Mouse (Mus musculus) bone marrow, adult 2 months (tissue): ENCODE results near the gene Arhgdia. TPM values are rescaled to one million over a fixed set of nuclear protein-coding genes. Genes with fewer than 3 reads are reported as not detected.

Experiments used
- H3K27ac ChIP-seq: fragments of 200-500 bp; 2 replicates; pipeline ENCODE4 v1.5.1; 2012; ENCODE audit warnings: low read depth, mild to moderate bottlenecking, control low read depth, inconsistent platforms, low read length; ENCODE audit not compliant: control insufficient read depth, poor library complexity, insufficient read depth
- H3K4me1 ChIP-seq: fragments of 200-500 bp; 2 replicates; pipeline ENCODE4 v1.6.1; 2011; ENCODE audit warnings: low read length; ENCODE audit not compliant: control insufficient read depth, insufficient read depth
- H3K4me3 ChIP-seq: fragments of 200-500 bp; replicated peaks from 2 replicates; pipeline ENCODE3; 2011; ENCODE audit warnings: mild to moderate bottlenecking, low read depth, low read length, control low read depth; ENCODE audit not compliant: control insufficient read depth
- CTCF ChIP-seq: fragments of 200-500 bp; IDR thresholded peaks from 2 replicates; pipeline ENCODE4 v1.5.1; 2011; ENCODE audit warnings: low read length, control low read depth; ENCODE audit not compliant: control insufficient read depth, insufficient read depth
- POLR2A ChIP-seq: fragments of 200-500 bp; IDR thresholded peaks from 2 replicates; pipeline ENCODE4 v1.6.1; 2011; ENCODE audit warnings: low read depth, mild to moderate bottlenecking, control low read depth, low read length, borderline replicate concordance; ENCODE audit not compliant: control insufficient read depth
- WGBS: fragments of 180-500 bp; shearing (Covaris S2); methylation state at CpG from one replicate; pipeline ENCODE4 v1.1.7; 2018; 5-methylcytosine and 5-hydroxymethylcytosine counted together
- polyA plus RNA-seq: library from polyadenylated mRNA; stranded (reverse); fragments of >200 nt; gene quantifications from 2 replicates; pipeline ENCODE4 v1.2.4, GENCODE M21; 2011; ENCODE audit warnings: low replicate concordance; ENCODE audit not compliant: missing spikeins, insufficient read depth, insufficient read length

Gene Arhgdia
- 112 and 172 TPM in 2 replicates for polyA plus RNA-seq

GRCm38 (mm10) chr11:120581490-120582267, at the start of gene Arhgdia:
Gene Arhgdia, minus strand, starts transcription at chr11:120581624.
- Histone ChIP-seq H3K27ac (peak within 1 kb of the TSS; percentile 97), H3K4me3 (peak within 1 kb of the TSS; percentile 91), H3K4me1 (peaks cover 4% of the 10 kb centered on the region)
- WGBS = under 1% methylated on average over 68 of the region's 75 CpGs
- TF ChIP-seq POLR2A (peak; percentile 91), CTCF (peak; percentile 23; the same call in 1 of the 2 replicates)

- WGBS = 7% methylated on average over 5 of the region's 5 CpGs
- Histone ChIP-seq H3K27ac (peak overlapping the region; percentile 94), H3K4me1 (peaks cover 12% of the 10 kb centered on the region), H3K4me3 (peak overlapping the region; percentile 86)
- TF ChIP-seq CTCF (no peak), POLR2A (no peak)
Measured at GRCm38 (mm10) chr11:120630401-120630871, 49.0 kb upstream of the Arhgdia start.

- Histone ChIP-seq H3K4me3 (peak overlapping the region; percentile 86), H3K4me1 (peaks cover 16% of the 10 kb centered on the region), H3K27ac (peak overlapping the region; percentile 94)
- TF ChIP-seq POLR2A (no peak), CTCF (no peak)
- WGBS = 0% methylated on average over 7 of the region's 7 CpGs
Measured at GRCm38 (mm10) chr11:120629911-120630310, 48.5 kb upstream of the Arhgdia start.

GRCm38 (mm10) chr11:120629341-120629730, 47.9 kb upstream of the Arhgdia start:
- WGBS = 3% methylated on average over 23 of the region's 23 CpGs
- H3K4me1 ChIP-seq = peaks cover 16% of the 10 kb centered on the region

GRCm38 (mm10) chr11:120628601-120629340, 47.3 kb upstream of the Arhgdia start:
- TF ChIP-seq CTCF = no peak
- no peak for TF ChIP-seq POLR2A
- peak overlapping the region; percentile 94 for H3K27ac ChIP-seq

More at GRCm38 (mm10) chr11:120629341-120629730, 47.9 kb upstream of the Arhgdia start:
- peak; percentile 97; the same call in 1 of the 2 replicates for TF ChIP-seq POLR2A
- TF ChIP-seq CTCF = no peak
- Histone ChIP-seq H3K4me3 (peak overlapping the region; percentile 86), H3K27ac (peak overlapping the region; percentile 94)

GRCm38 (mm10) chr11:120627468-120628300, 46.3 kb upstream of the Arhgdia start:
- TF ChIP-seq CTCF = no peak
- TF ChIP-seq POLR2A = peak; percentile 22; the same call in 1 of the 2 replicates
- Histone ChIP-seq H3K4me3 (peak overlapping the region; percentile 49), H3K4me1 (peaks cover 13% of the 10 kb centered on the region), H3K27ac (peak overlapping the region; percentile 53)
- 11% methylated on average over 22 of the region's 22 CpGs for WGBS

More at GRCm38 (mm10) chr11:120628601-120629340, 47.3 kb upstream of the Arhgdia start:
- peaks cover 15% of the 10 kb centered on the region for H3K4me1 ChIP-seq
- H3K4me3 ChIP-seq = peak overlapping the region; percentile 86
- WGBS = 63% methylated on average over 23 of the region's 23 CpGs

GRCm38 (mm10) chr11:120626785-120627467, 45.5 kb upstream of the Arhgdia start:
- Histone ChIP-seq H3K4me1 (peaks cover 13% of the 10 kb centered on the region), H3K27ac (peak overlapping the region; percentile 53), H3K4me3 (no peak overlapping the region)
- WGBS = 74% methylated on average over 11 of the region's 11 CpGs
- no peak for TF ChIP-seq CTCF
- TF ChIP-seq POLR2A = no peak
